Mouse (Mus musculus): ENCODE measurements around the gene Faxc. TPM values are rescaled to one million over a fixed set of nuclear protein-coding genes. Genes with fewer than 3 reads are reported as not detected.

Gene Faxc
- polyA plus RNA-seq, 1 experiment: 7.3 TPM

DNA sequence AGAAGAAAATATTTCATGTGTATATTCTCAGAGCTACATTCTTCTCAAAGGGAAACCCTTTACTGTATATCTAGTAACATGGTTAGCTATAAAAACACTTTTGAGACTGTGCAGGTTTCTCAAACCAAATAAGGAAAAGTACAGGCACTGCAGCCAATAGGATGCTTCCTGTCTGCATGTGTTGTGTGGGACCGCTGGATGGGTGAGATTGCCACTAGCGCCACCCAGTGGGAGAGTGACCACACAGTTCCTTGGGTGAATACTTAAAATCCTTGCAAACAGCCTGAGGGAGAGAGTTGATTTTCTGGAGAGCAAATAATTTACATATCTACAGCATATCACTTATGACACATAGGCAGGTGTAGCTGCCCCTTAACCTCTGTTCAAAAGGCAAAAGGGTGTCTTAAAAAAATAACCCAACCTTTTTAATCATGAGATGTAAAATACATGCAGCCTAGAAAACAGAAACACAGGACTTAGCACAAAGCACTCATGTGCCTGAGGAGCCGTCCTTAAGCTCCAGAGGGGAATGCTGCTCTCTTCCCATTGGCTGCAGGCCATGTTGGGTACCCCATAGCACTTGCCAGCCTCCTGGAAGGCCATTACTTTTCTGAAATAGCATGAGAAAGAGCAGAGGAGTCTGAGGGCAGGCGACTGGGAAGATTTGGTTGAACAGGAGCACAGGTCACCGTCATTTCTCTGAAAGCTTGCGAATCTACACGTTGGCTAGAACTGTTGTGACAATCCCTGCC, 26.6 kb downstream of the Faxc start:
- H3K4me3 ChIP-seq (ENCODE audit: insufficient read depth, poor library complexity, severe bottlenecking): no peak overlapping the region
- H3K79me3 ChIP-seq (ENCODE audit: low read depth): no peaks in the 10 kb centered on the region
- no peaks in the 10 kb centered on the region for H3K27me3 ChIP-seq (ENCODE audit: control insufficient read depth, insufficient read depth, insufficient read length)
- no peaks in the 10 kb centered on the region for H3K79me2 ChIP-seq (ENCODE audit: control insufficient read depth, insufficient read depth)
- peaks cover 11% of the 10 kb centered on the region for H3K36me3 ChIP-seq (ENCODE audit: control insufficient read depth, insufficient read depth)
- H3ac ChIP-seq (ENCODE audit: control insufficient read depth, insufficient read length, low read depth): no peak overlapping the region
- TF ChIP-seq MYOG (IDR thresholded peaks at IDR 0.05; ENCODE audit: control insufficient read depth, extremely low read depth, insufficient read length) (no peak), USF1 (IDR thresholded peaks at IDR 0.05; ENCODE audit: low read depth) (no peak), CTCF (IDR thresholded peaks at IDR 0.05; ENCODE audit: control insufficient read depth, insufficient read depth, insufficient read length) (peak; percentile 49), FOSL1 (IDR thresholded peaks at IDR 0.05; ENCODE audit: insufficient read depth, low read length, poor library complexity, severe bottlenecking) (no peak), CEBPB (IDR thresholded peaks at IDR 0.05; ENCODE audit: low read depth) (no peak), MYOD1 (IDR thresholded peaks at IDR 0.05; ENCODE audit: control insufficient read depth, insufficient read length, low read depth) (no peak), MAX (IDR thresholded peaks at IDR 0.05) (no peak)

DNA sequence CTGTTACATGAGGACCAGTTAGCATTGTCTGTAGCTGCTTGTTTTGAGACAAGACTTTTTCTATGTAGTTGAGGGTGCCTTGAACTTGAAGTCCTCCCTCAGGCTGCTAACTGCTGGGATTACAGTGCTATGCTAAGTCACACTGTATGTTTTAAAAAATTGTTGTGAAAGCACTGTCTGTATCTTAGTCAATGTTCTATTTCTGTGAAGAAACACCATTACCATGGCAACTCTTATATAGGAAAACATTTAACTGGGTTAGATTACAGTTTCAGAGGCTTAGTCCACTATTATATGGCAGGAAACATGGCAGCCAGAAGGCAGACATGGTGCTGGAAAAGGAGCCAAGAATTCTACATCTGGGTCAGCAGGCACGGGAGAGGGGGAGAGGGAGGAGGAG, 40.8 kb downstream of the Faxc start:
- H3K79me3 ChIP-seq (ENCODE audit: low read depth): no peaks in the 10 kb centered on the region
- TF ChIP-seq MYOD1 (IDR thresholded peaks at IDR 0.05; ENCODE audit: control insufficient read depth, insufficient read length, low read depth): no peak
- TF ChIP-seq MYOG (IDR thresholded peaks at IDR 0.05; ENCODE audit: control insufficient read depth, extremely low read depth, insufficient read length): no peak
- TF ChIP-seq FOSL1 (IDR thresholded peaks at IDR 0.05; ENCODE audit: insufficient read depth, low read length, poor library complexity, severe bottlenecking): no peak
- no peak for TF ChIP-seq CTCF (IDR thresholded peaks at IDR 0.05; ENCODE audit: control insufficient read depth, insufficient read depth, insufficient read length)
- no peak for TF ChIP-seq USF1 (IDR thresholded peaks at IDR 0.05; ENCODE audit: low read depth)
- no peak for TF ChIP-seq MAX (IDR thresholded peaks at IDR 0.05)
- TF ChIP-seq CEBPB (IDR thresholded peaks at IDR 0.05; ENCODE audit: low read depth): no peak
- H3K4me3 ChIP-seq (ENCODE audit: insufficient read depth, poor library complexity, severe bottlenecking): no peak overlapping the region
- H3K79me2 ChIP-seq (ENCODE audit: control insufficient read depth, insufficient read depth): no peaks in the 10 kb centered on the region
- H3K27me3 ChIP-seq (ENCODE audit: control insufficient read depth, insufficient read depth, insufficient read length): no peaks in the 10 kb centered on the region
- H3K36me3 ChIP-seq (ENCODE audit: control insufficient read depth, insufficient read depth): peaks cover 10% of the 10 kb centered on the region
- no peak overlapping the region for H3ac ChIP-seq (ENCODE audit: control insufficient read depth, insufficient read length, low read depth)

DNA sequence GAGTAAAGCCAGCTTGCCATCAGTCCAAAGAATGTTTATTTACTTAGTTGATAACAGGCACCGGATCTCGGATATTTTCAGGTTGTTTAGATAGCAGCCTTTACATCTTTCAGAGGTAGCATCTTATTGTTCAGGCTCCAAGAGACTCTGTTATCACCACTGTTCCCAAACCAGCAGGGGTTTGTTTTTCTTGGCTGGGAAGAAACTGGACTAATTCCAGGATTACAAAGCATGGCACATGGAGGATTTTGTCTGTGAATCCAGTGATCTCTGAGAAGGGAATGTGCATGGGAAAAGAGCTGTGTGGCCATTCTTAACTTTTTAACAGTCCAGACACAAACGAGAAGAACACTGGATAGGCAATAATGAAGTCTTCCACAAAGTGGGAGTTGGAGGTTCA, 43.0 kb downstream of the Faxc start:
- Histone ChIP-seq H3K79me3 (ENCODE audit: low read depth) (no peaks in the 10 kb centered on the region), H3K79me2 (ENCODE audit: control insufficient read depth, insufficient read depth) (no peaks in the 10 kb centered on the region), H3K4me3 (ENCODE audit: insufficient read depth, poor library complexity, severe bottlenecking) (no peak overlapping the region), H3K27me3 (ENCODE audit: control insufficient read depth, insufficient read depth, insufficient read length) (no peaks in the 10 kb centered on the region), H3ac (ENCODE audit: control insufficient read depth, insufficient read length, low read depth) (no peak overlapping the region), H3K36me3 (ENCODE audit: control insufficient read depth, insufficient read depth) (peaks cover 10% of the 10 kb centered on the region)
- TF ChIP-seq MAX (IDR thresholded peaks at IDR 0.05): no peak
- TF ChIP-seq MYOG (IDR thresholded peaks at IDR 0.05; ENCODE audit: control insufficient read depth, extremely low read depth, insufficient read length): no peak
- TF ChIP-seq MYOD1 (IDR thresholded peaks at IDR 0.05; ENCODE audit: control insufficient read depth, insufficient read length, low read depth): no peak
- no peak for TF ChIP-seq USF1 (IDR thresholded peaks at IDR 0.05; ENCODE audit: low read depth)
- TF ChIP-seq CEBPB (IDR thresholded peaks at IDR 0.05; ENCODE audit: low read depth): no peak
- TF ChIP-seq FOSL1 (IDR thresholded peaks at IDR 0.05; ENCODE audit: insufficient read depth, low read length, poor library complexity, severe bottlenecking): no peak
- TF ChIP-seq CTCF (IDR thresholded peaks at IDR 0.05; ENCODE audit: control insufficient read depth, insufficient read depth, insufficient read length): no peak

DNA sequence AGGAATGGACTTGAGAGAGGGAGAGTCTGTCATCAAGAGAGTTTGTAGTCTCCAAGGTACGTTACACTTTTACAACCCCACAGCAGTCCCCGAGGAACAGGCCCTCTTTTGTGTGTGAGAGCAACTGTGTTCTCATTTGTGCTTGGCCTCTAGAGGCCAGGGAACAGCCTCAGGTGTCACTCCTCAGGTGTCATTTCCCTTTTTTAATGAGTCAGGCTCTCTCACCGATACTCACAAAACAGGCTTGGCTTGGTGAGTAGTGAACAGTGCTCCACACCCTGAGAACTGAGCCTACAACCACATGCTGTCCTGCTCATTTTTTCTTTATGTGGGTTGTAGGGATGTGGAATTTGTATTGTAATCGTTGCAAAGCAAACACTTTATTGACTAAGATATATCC, 49.3 kb downstream of the Faxc start:
- H3K4me3 ChIP-seq (ENCODE audit: insufficient read depth, poor library complexity, severe bottlenecking): no peak overlapping the region
- no peaks in the 10 kb centered on the region for H3K36me3 ChIP-seq (ENCODE audit: control insufficient read depth, insufficient read depth)
- no peak overlapping the region for H3ac ChIP-seq (ENCODE audit: control insufficient read depth, insufficient read length, low read depth)
- H3K79me3 ChIP-seq (ENCODE audit: low read depth): no peaks in the 10 kb centered on the region
- no peaks in the 10 kb centered on the region for H3K27me3 ChIP-seq (ENCODE audit: control insufficient read depth, insufficient read depth, insufficient read length)
- no peak for TF ChIP-seq MAX (IDR thresholded peaks at IDR 0.05)
- no peak for TF ChIP-seq MYOD1 (IDR thresholded peaks at IDR 0.05; ENCODE audit: control insufficient read depth, insufficient read length, low read depth)
- H3K79me2 ChIP-seq (ENCODE audit: control insufficient read depth, insufficient read depth): no peaks in the 10 kb centered on the region

- H3K27me3 ChIP-seq (ENCODE audit: control insufficient read depth, insufficient read depth, insufficient read length): no peaks in the 10 kb centered on the region
- no peaks in the 10 kb centered on the region for H3K79me3 ChIP-seq (ENCODE audit: low read depth)
- no peaks in the 10 kb centered on the region for H3K36me3 ChIP-seq (ENCODE audit: control insufficient read depth, insufficient read depth)
- H3K4me3 ChIP-seq (ENCODE audit: insufficient read depth, poor library complexity, severe bottlenecking): no peak overlapping the region
- no peaks in the 10 kb centered on the region for H3K79me2 ChIP-seq (ENCODE audit: control insufficient read depth, insufficient read depth)
- no peak overlapping the region for H3ac ChIP-seq (ENCODE audit: control insufficient read depth, insufficient read length, low read depth)
- TF ChIP-seq CEBPB (IDR thresholded peaks at IDR 0.05; ENCODE audit: low read depth) (no peak), MYOG (IDR thresholded peaks at IDR 0.05; ENCODE audit: control insufficient read depth, extremely low read depth, insufficient read length) (no peak), USF1 (IDR thresholded peaks at IDR 0.05; ENCODE audit: low read depth) (no peak), MYOD1 (IDR thresholded peaks at IDR 0.05; ENCODE audit: control insufficient read depth, insufficient read length, low read depth) (no peak), MAX (IDR thresholded peaks at IDR 0.05) (no peak), FOSL1 (IDR thresholded peaks at IDR 0.05; ENCODE audit: insufficient read depth, low read length, poor library complexity, severe bottlenecking) (no peak), CTCF (IDR thresholded peaks at IDR 0.05; ENCODE audit: control insufficient read depth, insufficient read depth, insufficient read length) (no peak)
Observed at GRCm38 (mm10) chr4:21982449-21982848, 51.3 kb downstream of the Faxc start.

DNA sequence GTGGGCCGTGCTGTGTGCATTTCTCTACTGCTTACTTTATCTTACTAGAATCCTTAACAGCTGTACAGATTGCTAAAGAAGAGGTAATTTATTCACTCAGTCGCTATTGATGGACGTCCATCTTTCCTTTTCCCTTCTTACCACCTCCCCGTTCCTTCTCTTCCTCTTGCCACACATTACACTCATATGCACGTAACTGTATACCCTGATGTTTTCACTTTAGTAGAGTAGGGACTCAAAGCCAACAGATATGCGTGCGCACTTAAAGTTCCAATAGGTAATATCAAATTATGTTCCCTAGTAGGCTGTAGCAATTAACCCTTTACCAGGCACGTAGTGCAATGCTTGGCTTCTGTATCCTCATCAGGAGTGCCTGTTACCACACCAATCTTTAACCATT, 55.7 kb downstream of the Faxc start:
- Histone ChIP-seq H3K79me3 (ENCODE audit: low read depth) (no peaks in the 10 kb centered on the region), H3ac (ENCODE audit: control insufficient read depth, insufficient read length, low read depth) (no peak overlapping the region), H3K36me3 (ENCODE audit: control insufficient read depth, insufficient read depth) (no peaks in the 10 kb centered on the region), H3K79me2 (ENCODE audit: control insufficient read depth, insufficient read depth) (no peaks in the 10 kb centered on the region), H3K27me3 (ENCODE audit: control insufficient read depth, insufficient read depth, insufficient read length) (no peaks in the 10 kb centered on the region), H3K4me3 (ENCODE audit: insufficient read depth, poor library complexity, severe bottlenecking) (no peak overlapping the region)
- TF ChIP-seq CTCF (IDR thresholded peaks at IDR 0.05; ENCODE audit: control insufficient read depth, insufficient read depth, insufficient read length): no peak
- TF ChIP-seq MAX (IDR thresholded peaks at IDR 0.05): no peak
- no peak for TF ChIP-seq USF1 (IDR thresholded peaks at IDR 0.05; ENCODE audit: low read depth)
